Mouse (Mus musculus): Measurements from ENCODE around the gene Astn2. TPM values are rescaled to one million over a fixed set of nuclear protein-coding genes. Genes with fewer than 3 reads are reported as not detected.
A peak's percentile ranks its signal among the peaks of the same experiment; 100 is the strongest.

Astn2 gene
- polyA plus RNA-seq, 1 experiment from 2014 or later: 0.57 TPM

- no peak overlapping the region for H3K4me3 ChIP-seq (ENCODE audit: low read depth, low read length)
- no peaks in the 10 kb centered on the region for H3K36me3 ChIP-seq (ENCODE audit: control insufficient read depth, insufficient read depth, low read length)
- WGBS: 24% methylated on average over 8 of the region's 8 CpGs
- H3K9ac ChIP-seq (ENCODE audit: low read length): no peak overlapping the region
- H3K4me1 ChIP-seq (ENCODE audit: control insufficient read depth, insufficient read depth, low read length): peaks cover 3% of the 10 kb centered on the region; the same call in 1 of the 2 replicates
- peak overlapping the region; percentile 22 for H3K4me2 ChIP-seq
- no peaks in the 10 kb centered on the region for H3K9me3 ChIP-seq (ENCODE audit: control insufficient read depth, low read length)
- ATAC-seq (ENCODE audit: low FRiP score) (0 out of 2 replicates have a peak, but pooled peaks have one; percentile 4), DNase-seq (ENCODE audit: low spot score, missing footprints) (peak; percentile 85)
- peaks cover 19% of the 10 kb centered on the region for H3K27me3 ChIP-seq (ENCODE audit: control insufficient read depth, insufficient read depth, low read length)
- no peak overlapping the region for H3K27ac ChIP-seq (ENCODE audit: low read depth, low read length)
Measured at GRCm38 (mm10) chr4:66401186-66401681, 3.2 kb downstream of the Astn2 start.

GRCm38 (mm10) chr4:66399066-66399465 is 5.3 kb downstream of the Astn2 start:
- 61% methylated on average over 4 of the region's 4 CpGs for WGBS
- H3K9ac ChIP-seq (ENCODE audit: low read length): no peak overlapping the region
- H3K9me3 ChIP-seq (ENCODE audit: control insufficient read depth, low read length): no peaks in the 10 kb centered on the region
- ATAC-seq (ENCODE audit: low FRiP score) (no peak), DNase-seq (ENCODE audit: low spot score, missing footprints) (no peak)
- no peak overlapping the region for H3K27ac ChIP-seq (ENCODE audit: low read depth, low read length)
- peaks cover 19% of the 10 kb centered on the region for H3K27me3 ChIP-seq (ENCODE audit: control insufficient read depth, insufficient read depth, low read length)
- H3K4me2 ChIP-seq: no peak overlapping the region
- H3K36me3 ChIP-seq (ENCODE audit: control insufficient read depth, insufficient read depth, low read length): no peaks in the 10 kb centered on the region
- no peak overlapping the region for H3K4me3 ChIP-seq (ENCODE audit: low read depth, low read length)
- H3K4me1 ChIP-seq (ENCODE audit: control insufficient read depth, insufficient read depth, low read length): peaks cover 3% of the 10 kb centered on the region; the same call in 1 of the 2 replicates

- Histone ChIP-seq H3K36me3 (ENCODE audit: control insufficient read depth, insufficient read depth, low read length) (no peaks in the 10 kb centered on the region), H3K27me3 (ENCODE audit: control insufficient read depth, insufficient read depth, low read length) (peaks cover 9% of the 10 kb centered on the region), H3K4me2 (no peak overlapping the region), H3K9ac (ENCODE audit: low read length) (no peak overlapping the region), H3K4me3 (ENCODE audit: low read depth, low read length) (no peak overlapping the region), H3K27ac (ENCODE audit: low read depth, low read length) (no peak overlapping the region), H3K9me3 (ENCODE audit: control insufficient read depth, low read length) (no peaks in the 10 kb centered on the region), H3K4me1 (ENCODE audit: control insufficient read depth, insufficient read depth, low read length) (no peaks in the 10 kb centered on the region)
- peak; percentile 75 for DNase-seq (ENCODE audit: low spot score, missing footprints)
- no peak for ATAC-seq (ENCODE audit: low FRiP score)
Measured at GRCm38 (mm10) chr4:66397216-66397615, 7.2 kb downstream of the Astn2 start.

- H3K4me3 ChIP-seq (ENCODE audit: low read depth, low read length): no peak overlapping the region
- no peak overlapping the region for H3K4me2 ChIP-seq
- no peak for DNase-seq (ENCODE audit: low spot score, missing footprints)
- H3K27ac ChIP-seq (ENCODE audit: low read depth, low read length): no peak overlapping the region
- no peaks in the 10 kb centered on the region for H3K36me3 ChIP-seq (ENCODE audit: control insufficient read depth, insufficient read depth, low read length)
- ATAC-seq (ENCODE audit: low FRiP score): no peak
- no peak overlapping the region for H3K9ac ChIP-seq (ENCODE audit: low read length)
- no peaks in the 10 kb centered on the region for H3K27me3 ChIP-seq (ENCODE audit: control insufficient read depth, insufficient read depth, low read length)
- H3K9me3 ChIP-seq (ENCODE audit: control insufficient read depth, low read length): no peaks in the 10 kb centered on the region
- H3K4me1 ChIP-seq (ENCODE audit: control insufficient read depth, insufficient read depth, low read length): peaks cover 2% of the 10 kb centered on the region; the same call in 1 of the 2 replicates
- 71% methylated on average over 4 of the region's 4 CpGs for WGBS
Measured at GRCm38 (mm10) chr4:66393294-66393693, 11.1 kb downstream of the Astn2 start.

- 5% methylated on average over 4 of the region's 4 CpGs for WGBS
- no peak overlapping the region for H3K4me2 ChIP-seq
- H3K4me1 ChIP-seq (ENCODE audit: control insufficient read depth, insufficient read depth, low read length): peaks cover 2% of the 10 kb centered on the region; the same call in 1 of the 2 replicates
- H3K9me3 ChIP-seq (ENCODE audit: control insufficient read depth, low read length): no peaks in the 10 kb centered on the region
- H3K36me3 ChIP-seq (ENCODE audit: control insufficient read depth, insufficient read depth, low read length): no peaks in the 10 kb centered on the region
- no peak overlapping the region for H3K4me3 ChIP-seq (ENCODE audit: low read depth, low read length)
- 0 out of 2 replicates have a peak overlapping the region, but pooled peaks have one; percentile 9 for H3K9ac ChIP-seq (ENCODE audit: low read length)
- DNase-seq (ENCODE audit: low spot score, missing footprints) (no peak), ATAC-seq (ENCODE audit: low FRiP score) (no peak)
- no peak overlapping the region for H3K27ac ChIP-seq (ENCODE audit: low read depth, low read length)
- H3K27me3 ChIP-seq (ENCODE audit: control insufficient read depth, insufficient read depth, low read length): no peaks in the 10 kb centered on the region
Measured at GRCm38 (mm10) chr4:66390480-66390879, 13.9 kb downstream of the Astn2 start.

GRCm38 (mm10) chr4:66378586-66378985 is 25.8 kb downstream of the Astn2 start:
- H3K4me1 ChIP-seq (ENCODE audit: control insufficient read depth, insufficient read depth, low read length): no peaks in the 10 kb centered on the region

GRCm38 (mm10) chr4:66370557-66371071 is 33.8 kb downstream of the Astn2 start:
- WGBS: 72% methylated on average over 3 of the region's 3 CpGs
- H3K9ac ChIP-seq (ENCODE audit: low read length): no peak overlapping the region
- no peak for DNase-seq (ENCODE audit: low spot score, missing footprints)
- no peaks in the 10 kb centered on the region for H3K27me3 ChIP-seq (ENCODE audit: control insufficient read depth, insufficient read depth, low read length)
- no peak overlapping the region for H3K4me3 ChIP-seq (ENCODE audit: low read depth, low read length)
- H3K36me3 ChIP-seq (ENCODE audit: control insufficient read depth, insufficient read depth, low read length): no peaks in the 10 kb centered on the region
- no peak overlapping the region for H3K4me2 ChIP-seq
- H3K27ac ChIP-seq (ENCODE audit: low read depth, low read length): no peak overlapping the region
- H3K4me1 ChIP-seq (ENCODE audit: control insufficient read depth, insufficient read depth, low read length): no peaks in the 10 kb centered on the region
- ATAC-seq (ENCODE audit: low FRiP score): no peak
- no peaks in the 10 kb centered on the region for H3K9me3 ChIP-seq (ENCODE audit: control insufficient read depth, low read length)

More at GRCm38 (mm10) chr4:66378586-66378985, 25.8 kb downstream of the Astn2 start:
- DNase-seq (ENCODE audit: low spot score, missing footprints) (no peak), ATAC-seq (ENCODE audit: low FRiP score) (no peak)
- Histone ChIP-seq H3K36me3 (ENCODE audit: control insufficient read depth, insufficient read depth, low read length) (no peaks in the 10 kb centered on the region), H3K9me3 (ENCODE audit: control insufficient read depth, low read length) (no peaks in the 10 kb centered on the region), H3K9ac (ENCODE audit: low read length) (no peak overlapping the region), H3K4me2 (no peak overlapping the region), H3K27ac (ENCODE audit: low read depth, low read length) (no peak overlapping the region), H3K4me3 (ENCODE audit: low read depth, low read length) (no peak overlapping the region), H3K27me3 (ENCODE audit: control insufficient read depth, insufficient read depth, low read length) (no peaks in the 10 kb centered on the region)
- WGBS: 40% methylated on average over 2 of the region's 2 CpGs

GRCm38 (mm10) chr4:66365500-66365899 is 38.9 kb downstream of the Astn2 start:
- DNase-seq (ENCODE audit: low spot score, missing footprints): no peak
- no peak for ATAC-seq (ENCODE audit: low FRiP score)
- H3K9me3 ChIP-seq (ENCODE audit: control insufficient read depth, low read length): no peaks in the 10 kb centered on the region
- H3K4me2 ChIP-seq: no peak overlapping the region
- H3K9ac ChIP-seq (ENCODE audit: low read length): no peak overlapping the region
- no peak overlapping the region for H3K27ac ChIP-seq (ENCODE audit: low read depth, low read length)
- no peaks in the 10 kb centered on the region for H3K27me3 ChIP-seq (ENCODE audit: control insufficient read depth, insufficient read depth, low read length)
- H3K36me3 ChIP-seq (ENCODE audit: control insufficient read depth, insufficient read depth, low read length): no peaks in the 10 kb centered on the region
- no peaks in the 10 kb centered on the region for H3K4me1 ChIP-seq (ENCODE audit: control insufficient read depth, insufficient read depth, low read length)
- H3K4me3 ChIP-seq (ENCODE audit: low read depth, low read length): no peak overlapping the region
- 74% methylated on average over 1 of the region's 1 CpGs for whole genome bisulfite sequencing

GRCm38 (mm10) chr4:66344632-66345031 is 59.8 kb downstream of the Astn2 start:
- Histone ChIP-seq H3K27ac (ENCODE audit: low read depth, low read length) (no peak overlapping the region), H3K27me3 (ENCODE audit: control insufficient read depth, insufficient read depth, low read length) (no peaks in the 10 kb centered on the region), H3K4me1 (ENCODE audit: control insufficient read depth, insufficient read depth, low read length) (no peaks in the 10 kb centered on the region), H3K36me3 (ENCODE audit: control insufficient read depth, insufficient read depth, low read length) (no peaks in the 10 kb centered on the region), H3K4me3 (ENCODE audit: low read depth, low read length) (no peak overlapping the region), H3K9ac (ENCODE audit: low read length) (no peak overlapping the region), H3K9me3 (ENCODE audit: control insufficient read depth, low read length) (no peaks in the 10 kb centered on the region), H3K4me2 (no peak overlapping the region)
- WGBS: 83% methylated on average over 2 of the region's 2 CpGs
- ATAC-seq (ENCODE audit: low FRiP score) (no peak), DNase-seq (ENCODE audit: low spot score, missing footprints) (no peak)

All from midbrain, embryonic 11.5 days (tissue).